Mouse (Mus musculus) retina, postnatal 1 day (tissue): ENCODE results near the gene Usp39.

Source experiments
- DNase-seq: peaks from one replicate; pipeline ENCODE4 v3.0.0-alpha.2; 2012

Usp39 gene

DNA sequence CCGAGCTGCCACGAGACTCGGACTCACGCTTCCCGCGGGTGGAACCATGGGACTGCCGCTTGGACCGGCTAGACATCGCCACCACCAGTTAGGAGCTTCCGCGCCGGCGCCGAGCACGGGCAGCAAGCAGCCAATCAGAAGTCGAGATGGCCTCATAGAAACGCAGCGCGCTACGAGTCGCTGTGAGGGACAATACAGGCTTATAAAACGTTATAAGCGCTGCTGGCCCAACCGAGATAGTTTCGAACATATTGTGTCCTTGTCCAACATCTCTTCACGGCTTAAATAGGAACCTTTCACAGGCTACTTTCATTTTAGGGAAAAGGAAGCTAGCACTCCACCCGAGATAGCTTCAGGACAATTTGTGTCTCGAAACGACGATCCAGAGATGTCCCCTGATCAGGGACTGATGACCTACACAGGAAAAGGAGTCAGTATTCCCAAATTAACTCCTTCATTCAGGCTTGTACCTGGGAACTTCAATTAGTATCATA, at the start of gene Usp39:
Gene Usp39 (minus strand): TSS at position 111 of the 494 bp plus-strand sequence.
- DNase-seq: peak; percentile 98

DNA sequence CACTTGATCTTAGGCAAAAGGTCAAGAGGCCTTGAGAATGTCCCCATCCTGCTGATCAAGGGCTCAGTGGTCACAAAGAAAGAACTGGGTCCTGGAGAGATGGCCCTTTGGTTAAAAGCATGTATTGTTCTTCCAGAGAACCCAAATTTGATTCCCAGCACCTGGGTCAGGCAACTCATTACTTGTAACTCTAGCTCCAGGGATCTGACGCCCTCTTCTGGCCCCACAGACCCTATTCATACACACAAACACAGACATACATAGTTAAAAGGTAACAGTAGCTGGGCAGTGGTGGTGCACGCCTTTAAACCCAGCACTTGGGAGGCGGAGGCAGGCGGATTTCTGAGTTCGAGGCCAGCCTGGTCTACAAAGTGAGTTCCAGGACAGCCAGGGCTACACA, 47.4 kb upstream of the Usp39 start:
- DNase-seq: no peak

DNA sequence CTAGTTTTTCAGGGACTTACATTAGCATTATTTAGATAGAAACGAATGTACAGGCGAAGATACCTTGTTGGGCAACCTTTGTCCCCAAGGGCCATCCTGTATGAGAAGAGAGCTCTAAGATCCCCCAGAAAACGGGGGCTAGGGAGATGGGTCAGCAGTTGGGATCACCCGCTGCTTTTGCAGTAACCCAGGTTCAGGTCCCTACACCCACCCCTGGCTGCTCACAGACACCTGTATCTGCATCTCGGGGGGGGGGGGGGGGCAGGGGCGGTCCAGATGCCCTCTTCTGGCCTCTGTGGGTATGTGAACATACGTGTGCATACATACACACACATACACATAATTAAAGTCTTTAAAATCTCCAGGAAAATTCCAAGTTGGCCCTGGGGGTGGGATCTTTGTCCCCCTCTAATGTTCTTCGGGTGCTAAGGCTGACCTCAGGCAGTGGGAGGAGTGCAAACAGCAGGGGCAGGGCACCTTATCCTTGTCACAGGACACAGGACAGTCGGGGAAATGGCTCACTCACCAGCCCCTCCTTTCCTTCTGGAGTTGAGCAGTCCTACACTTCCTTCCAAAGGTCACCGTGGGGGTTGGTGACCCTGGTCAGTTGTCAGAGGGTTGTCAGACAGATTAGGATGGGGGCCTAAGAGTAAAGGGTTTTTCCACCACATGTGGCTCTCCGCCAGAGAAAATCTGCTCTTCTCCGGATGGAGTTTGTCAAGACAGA, 46.0 kb upstream of the Usp39 start:
- DNase-seq: peak; percentile 20

DNA sequence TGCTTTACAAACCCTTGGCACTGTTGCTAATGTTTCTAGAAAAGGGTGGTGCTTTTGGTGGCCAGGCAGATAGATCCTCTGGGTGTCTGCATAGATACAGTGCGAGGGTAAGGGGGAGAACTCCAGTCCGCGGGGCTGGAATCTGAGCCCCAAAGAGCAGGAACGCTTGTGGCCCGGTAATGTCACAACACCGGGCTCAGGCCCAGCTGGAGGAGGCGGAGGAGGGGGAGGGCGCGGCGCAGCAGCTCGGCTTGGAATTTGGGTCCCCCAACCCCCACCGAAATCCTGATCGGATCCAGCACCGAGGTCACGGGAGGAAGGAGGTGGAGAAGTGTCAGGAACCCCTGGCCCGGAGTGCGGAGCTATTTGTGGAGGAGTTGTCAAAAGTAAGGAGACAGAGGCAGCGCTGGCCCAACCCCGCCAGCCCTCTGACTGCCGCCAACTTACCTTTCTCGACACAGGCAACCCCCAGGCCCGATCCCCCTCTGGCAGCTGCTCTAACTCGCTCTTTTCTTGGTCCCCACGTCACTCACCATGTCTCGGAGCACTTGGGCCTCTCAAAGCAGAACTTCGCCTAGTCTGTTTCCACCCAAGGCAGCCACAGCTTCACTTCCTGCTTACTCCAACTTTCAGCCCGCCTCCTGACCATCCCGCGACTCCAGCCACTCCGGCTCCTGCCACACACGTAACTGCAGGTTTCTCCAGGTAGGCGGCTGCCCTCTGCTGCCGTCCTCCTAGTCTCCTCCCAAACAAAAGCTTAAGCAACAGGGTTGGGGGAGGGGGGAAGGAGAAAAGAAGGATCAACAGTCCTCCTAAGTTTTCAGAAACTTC, 45.2 kb upstream of the Usp39 start, which contains the start of gene Vamp8:
Gene Vamp8 (minus strand): TSS at position 763 of the 831 bp plus-strand sequence.
- peak; percentile 63 for DNase-seq

DNA sequence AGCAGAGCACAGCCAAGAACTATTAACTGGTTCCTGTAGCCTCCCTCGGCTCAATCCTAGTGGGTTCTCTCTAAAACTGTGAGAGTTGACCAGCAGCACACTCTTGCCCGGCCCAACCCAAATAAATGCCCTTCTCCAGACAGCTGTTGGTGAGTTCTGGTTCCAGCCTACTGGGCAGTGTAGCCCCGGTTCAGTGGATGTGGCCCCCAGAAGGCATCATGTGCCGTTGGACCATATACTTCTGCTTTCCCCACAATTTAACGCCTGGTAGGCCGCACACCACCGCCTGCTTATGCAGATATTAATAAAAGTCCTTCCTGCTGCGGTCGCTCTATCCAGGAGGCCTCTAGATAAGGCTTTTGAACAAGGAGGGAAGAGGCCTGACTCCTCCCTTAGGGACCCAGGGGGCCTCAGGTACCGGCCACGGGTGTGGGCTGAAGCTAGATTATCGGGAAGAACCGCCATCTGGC, 44.5 kb upstream of the Usp39 start:
- DNase-seq: no peak

GRCm38 (mm10) chr6:72388791-72389329, 43.9 kb upstream of the Usp39 start:
- DNase-seq: no peak

GRCm38 (mm10) chr6:72388266-72388665, 43.3 kb upstream of the Usp39 start:
- DNase-seq: no peak

DNA sequence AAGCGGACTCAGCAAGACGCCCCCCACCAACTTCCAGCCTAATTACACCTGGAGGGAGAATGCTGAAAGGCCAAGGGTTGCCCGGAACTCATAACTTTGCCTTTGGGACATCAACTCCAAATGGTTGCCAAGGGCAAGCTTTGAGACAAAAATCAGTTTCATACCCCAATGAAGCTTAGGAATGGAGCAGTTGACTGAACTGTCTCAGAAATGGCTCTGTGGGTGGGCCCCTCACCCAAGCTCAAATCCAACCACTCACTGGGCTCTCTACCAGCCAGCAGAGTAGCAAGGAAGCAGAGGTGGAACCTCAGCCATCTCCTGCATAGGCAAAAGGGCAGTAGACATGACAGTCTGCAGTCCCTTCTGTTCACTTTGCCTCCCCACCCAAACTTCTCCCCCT, 42.8 kb upstream of the Usp39 start:
- DNase-seq: no peak

GRCm38 (mm10) chr6:72386561-72386960, 41.6 kb upstream of the Usp39 start:
- DNase-seq: no peak

DNA sequence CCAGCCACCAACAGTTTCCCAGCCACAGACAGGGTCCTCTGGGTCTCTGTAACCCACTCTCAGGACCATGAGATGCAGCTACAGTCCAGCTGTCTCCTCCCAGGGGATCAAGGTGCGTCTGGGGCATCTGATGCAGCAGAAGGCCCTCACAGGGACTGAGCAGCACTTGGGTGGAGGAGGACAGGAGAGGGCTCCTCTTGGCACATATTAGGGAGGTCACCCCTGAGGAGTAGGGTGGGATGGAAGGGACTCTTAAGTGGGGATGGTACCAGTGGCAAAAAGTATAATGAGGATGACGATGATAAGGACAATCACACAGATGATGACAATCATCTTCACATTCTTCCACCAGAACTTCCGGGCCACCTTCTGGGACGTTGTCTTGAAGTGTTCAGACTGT, 40.3 kb upstream of the Usp39 start:
- no peak for DNase-seq

DNA sequence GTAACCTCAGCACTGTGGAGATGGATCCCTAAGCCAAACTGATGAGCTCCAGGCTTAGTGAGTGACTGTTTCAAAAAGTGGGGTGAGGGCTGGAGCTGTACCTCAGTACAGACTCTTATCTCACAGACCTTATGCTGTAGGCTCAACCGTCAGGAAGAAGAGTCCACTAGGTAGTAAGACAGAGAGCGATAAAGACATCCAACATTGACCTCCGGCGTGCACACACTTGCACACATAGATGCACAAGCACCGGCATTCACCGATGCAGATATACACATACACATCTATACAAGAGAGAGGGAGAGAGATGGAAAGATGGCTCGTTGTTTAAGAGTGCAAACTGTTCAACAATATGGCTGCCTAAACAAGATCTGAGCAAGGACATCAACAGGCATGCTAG, 39.0 kb upstream of the Usp39 start:
- no peak for DNase-seq

- DNase-seq: no peak
These were observed 38.3 kb upstream of the Usp39 start for GRCm38 (mm10) chr6:72383142-72383820.

DNA sequence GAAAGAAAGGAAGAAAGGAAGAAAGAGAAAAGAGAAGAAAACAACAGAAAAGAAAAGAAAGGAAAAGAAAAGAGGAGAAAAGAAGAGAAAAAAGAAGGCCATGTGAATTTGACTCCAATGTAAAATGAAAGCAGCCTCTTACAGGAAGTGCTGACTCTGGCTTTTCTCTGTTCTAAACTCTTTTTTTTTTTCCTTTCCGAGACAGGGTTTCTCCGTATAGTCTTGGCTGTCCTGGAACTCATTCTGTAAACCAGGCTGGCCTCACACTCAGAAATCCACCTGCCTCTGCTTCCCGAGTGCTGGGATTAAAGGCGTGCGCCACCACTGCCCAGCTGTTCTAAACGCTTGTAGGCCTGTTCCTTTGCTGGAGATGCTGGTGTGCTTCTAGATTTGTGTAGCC, 37.5 kb upstream of the Usp39 start:
- DNase-seq: no peak

GRCm38 (mm10) chr6:72380131-72380770, 35.3 kb upstream of the Usp39 start, which contains the start of gene Vamp5:
TSS of gene Vamp5 (minus strand) at chr6:72380468.
- peak; percentile 70 for DNase-seq

GRCm38 (mm10) chr6:72379377-72380130, 34.6 kb upstream of the Usp39 start:
- DNase-seq: no peak

- DNase-seq: no peak
These were observed 33.7 kb upstream of the Usp39 start for GRCm38 (mm10) chr6:72378510-72379234.

- DNase-seq: no peak
These were observed 30.0 kb upstream of the Usp39 start for GRCm38 (mm10) chr6:72374820-72375563.

DNA sequence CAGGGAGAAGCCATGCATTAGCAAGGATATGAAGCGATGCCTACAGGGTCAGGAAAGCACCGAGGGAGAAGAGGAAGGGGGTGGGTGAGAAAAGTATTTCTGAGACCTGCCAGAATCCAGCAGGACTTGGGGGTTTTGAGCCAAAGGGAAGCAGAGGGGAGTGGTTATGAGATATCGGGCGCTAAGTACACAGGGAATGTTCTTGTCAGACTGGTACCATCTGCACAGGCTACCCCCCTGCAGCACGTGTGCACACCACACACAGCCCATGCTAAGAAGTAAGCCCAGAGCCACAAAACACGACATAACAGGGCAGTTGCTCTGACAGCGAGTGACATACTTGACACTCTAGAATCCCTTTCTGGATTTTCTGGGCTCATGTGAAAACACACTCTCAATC, 29.2 kb upstream of the Usp39 start:
- no peak for DNase-seq

- no peak for DNase-seq
These were observed 28.2 kb upstream of the Usp39 start for GRCm38 (mm10) chr6:72373184-72373583.

DNA sequence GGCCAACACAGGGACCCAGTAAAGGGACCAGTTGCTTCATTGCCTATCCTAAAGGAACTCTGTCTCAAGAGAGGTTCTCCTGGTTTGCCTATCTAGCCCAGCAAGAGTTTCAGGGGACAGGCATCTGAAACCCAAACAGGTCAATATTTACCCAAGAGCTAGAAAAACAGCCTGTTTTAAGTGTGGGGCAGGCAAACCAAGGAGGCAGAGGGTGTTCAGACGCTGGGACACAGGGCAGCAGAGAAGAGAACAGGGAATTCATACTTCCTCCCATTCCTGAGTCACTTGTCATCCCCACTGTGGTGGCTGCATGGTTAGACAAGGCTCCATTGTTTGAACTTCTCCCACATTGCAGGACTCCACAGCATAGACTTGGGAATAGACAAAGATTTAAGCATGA, 26.6 kb upstream of the Usp39 start:
- no peak for DNase-seq
